Mouse (Mus musculus): ENCODE data around the gene Scgn.
A peak's percentile ranks its signal among the peaks of the same experiment; 100 is the strongest.

Gene Scgn

DNA sequence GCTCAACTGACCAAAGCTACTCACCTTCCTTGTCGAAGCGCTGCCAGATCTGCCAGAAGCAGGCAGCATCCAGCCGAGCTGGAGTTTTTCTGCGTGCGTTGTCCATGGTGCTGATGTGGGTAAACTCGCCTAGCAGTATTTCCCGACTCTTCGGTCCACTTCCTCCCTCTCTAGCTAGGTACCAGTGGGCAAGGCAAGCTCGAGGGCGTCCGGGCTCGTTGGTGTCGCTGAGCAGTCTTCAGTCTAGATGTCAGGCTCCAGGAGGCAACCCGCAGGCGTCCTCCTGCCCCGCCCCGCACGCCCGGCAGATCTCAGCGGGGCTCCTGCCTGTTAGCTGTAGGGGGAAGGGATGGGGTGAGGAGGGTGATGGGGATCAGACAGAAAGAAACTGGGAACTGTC, at the start of gene Scgn:
Scgn (minus strand) TSS at position 287 of the 400 bp plus-strand sequence.
- DNase-seq (ENCODE audit: low spot score), result no peak

- DNase-seq (ENCODE audit: low spot score), result peak; percentile 14
Observed at GRCm38 (mm10) chr13:24040221-24040620, 49.2 kb upstream of the Scgn start.

- no peak for DNase-seq (ENCODE audit: low spot score)
Observed at GRCm38 (mm10) chr13:24037502-24037901, 46.5 kb upstream of the Scgn start.

- DNase-seq (ENCODE audit: low spot score), result no peak
Observed at GRCm38 (mm10) chr13:24036150-24036549, 45.1 kb upstream of the Scgn start.

DNA sequence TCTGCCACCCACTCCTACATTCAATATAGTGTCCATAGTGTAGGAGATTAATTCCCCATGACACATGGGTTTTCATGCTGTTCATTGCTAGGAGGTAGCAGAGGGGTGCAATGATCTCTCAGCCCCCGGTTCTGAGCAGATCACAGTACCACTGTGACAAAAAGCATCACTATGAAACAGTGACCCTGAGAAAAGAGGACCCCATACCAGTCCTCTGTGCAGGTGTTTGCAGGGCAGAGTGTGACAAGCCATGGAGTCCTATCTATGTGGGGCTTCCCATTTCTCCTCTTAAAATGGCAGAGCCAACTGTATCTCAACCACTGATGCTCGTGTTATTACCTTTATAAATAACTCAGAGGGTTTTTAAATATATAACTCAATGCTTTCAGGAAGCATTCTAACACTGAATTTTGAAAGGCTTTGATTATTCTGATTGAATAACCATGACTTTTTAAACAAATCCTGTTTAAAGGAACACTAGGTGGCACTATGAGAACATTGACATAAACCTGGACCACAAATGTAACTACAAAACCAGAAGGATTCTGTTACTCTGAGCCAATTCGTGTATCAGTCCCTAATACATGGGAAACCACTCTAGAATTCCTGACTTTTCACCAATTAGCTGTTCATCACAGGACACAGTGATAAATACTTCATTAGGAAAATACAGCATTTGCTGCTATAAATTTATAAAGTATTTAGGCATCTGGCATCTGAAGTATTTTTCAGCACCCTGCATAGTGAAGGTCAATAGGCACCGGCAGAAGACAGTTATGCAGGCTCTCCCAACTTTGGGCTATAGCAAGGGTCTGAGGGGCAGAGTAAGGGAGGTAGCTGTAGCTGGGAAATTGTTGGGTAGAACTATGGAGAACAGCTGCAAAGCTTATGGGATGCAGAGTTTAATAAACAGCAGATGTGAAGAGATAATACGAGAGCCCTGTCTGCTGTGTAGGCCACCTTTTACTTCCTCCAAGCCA, 36.5 kb upstream of the Scgn start:
- DNase-seq (ENCODE audit: low spot score), result no peak

DNA sequence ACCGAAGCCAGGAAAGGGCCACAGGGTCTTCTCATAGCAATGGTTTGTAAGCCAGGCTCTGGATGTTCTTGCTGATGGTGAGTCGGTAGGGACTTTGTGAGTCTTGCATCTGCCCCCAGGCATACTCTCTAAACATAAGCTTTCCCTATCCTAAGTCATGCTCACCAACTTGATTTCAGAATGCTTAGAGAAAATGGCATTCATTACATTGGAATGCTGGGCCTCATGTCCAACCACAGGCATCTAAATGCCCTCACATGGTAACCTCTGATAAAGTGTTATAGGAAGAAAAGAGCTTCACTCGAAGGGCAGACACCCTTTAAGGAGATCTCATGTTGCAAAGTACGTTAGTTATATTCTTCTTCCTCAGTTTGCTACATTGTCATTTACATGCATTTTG, 27.5 kb upstream of the Scgn start:
- DNase-seq (ENCODE audit: low spot score), result no peak

DNA sequence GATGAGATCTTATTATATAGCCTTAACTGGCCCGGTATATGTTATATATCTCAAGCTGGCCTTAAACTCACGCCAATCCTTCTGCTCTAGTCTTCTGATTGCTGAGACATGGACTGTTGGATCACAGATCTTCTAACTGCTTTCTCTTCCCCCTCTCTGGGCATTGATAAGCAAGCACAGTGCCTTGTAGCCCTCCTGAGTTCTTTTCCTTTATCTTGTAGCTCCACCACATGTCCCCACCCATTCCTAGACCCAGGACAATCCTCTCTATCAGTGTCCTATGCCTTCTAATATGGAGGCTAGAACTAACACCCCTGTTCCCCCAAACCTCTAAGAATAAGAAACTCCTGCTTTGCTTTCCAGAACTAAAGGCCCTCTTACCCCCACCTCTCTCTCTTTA, 14.5 kb upstream of the Scgn start:
- peak; percentile 18 for DNase-seq (ENCODE audit: low spot score)

- no peak for DNase-seq (ENCODE audit: low spot score)
Observed at GRCm38 (mm10) chr13:24001797-24002196, 10.8 kb upstream of the Scgn start.

DNA sequence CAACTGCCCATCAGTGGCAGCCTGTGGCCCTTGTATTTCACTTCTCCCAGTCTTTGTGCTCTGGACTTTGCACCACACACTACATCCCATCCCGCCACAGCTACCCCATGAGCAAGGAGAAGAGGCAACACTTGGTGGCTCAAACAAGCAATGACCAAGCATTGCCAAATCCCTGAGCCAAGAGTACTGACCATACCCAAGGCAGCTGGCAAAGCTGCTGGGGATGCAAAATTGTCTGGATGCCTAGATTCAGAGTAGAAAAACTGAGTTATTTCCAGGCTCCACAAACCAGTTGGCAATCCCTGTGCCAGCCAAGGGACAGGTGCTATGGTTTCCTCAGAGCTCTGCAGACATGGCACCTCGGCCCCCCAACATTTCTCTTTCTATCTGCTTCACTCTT, 10.1 kb upstream of the Scgn start:
- DNase-seq (ENCODE audit: low spot score), result no peak

- DNase-seq (ENCODE audit: low spot score), result no peak
Observed at GRCm38 (mm10) chr13:23998826-23999225, 7.8 kb upstream of the Scgn start.

DNA sequence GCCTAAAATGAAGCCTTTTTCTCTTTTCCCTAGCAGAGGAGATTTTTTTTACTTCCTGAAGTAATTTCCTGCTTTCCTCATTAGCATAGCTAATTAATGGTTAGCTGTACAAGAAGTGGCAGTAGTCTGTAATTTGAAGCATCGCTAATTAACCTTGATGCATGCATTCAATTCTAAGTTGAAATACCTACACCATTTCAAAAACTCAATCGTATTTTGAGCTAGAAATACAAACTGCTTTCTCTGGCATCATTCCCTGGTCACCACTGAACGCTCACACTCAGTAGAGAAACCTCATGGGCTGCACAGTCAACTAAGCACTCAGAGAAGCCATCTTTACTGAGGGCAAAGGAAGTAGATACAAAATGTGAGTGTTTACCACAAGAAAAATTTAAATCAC, 3.7 kb upstream of the Scgn start:
- DNase-seq (ENCODE audit: low spot score), result no peak

GRCm38 (mm10) chr13:23994024-23994423, 3.0 kb upstream of the Scgn start:
- no peak for DNase-seq (ENCODE audit: low spot score)

DNA sequence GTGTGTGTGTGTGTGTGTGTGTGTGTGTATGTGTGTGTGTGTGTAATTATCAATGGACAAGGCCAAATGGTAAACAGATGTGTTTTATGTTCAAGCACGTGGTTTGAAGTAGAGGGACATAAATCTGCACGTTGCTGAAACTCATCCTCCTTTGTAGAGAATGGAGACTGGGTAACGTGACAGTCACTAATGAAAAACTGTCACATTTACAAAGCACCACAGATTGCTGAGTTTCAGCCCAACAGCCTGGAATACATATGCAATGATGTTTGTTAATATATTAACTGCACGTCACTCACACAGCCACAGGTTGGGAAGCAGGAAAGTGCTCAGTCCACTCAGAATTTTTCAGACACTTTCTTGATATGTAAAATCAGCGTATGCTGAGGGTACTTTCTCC, 563 bp downstream of the Scgn start:
- DNase-seq (ENCODE audit: low spot score), result no peak

- no peak for DNase-seq (ENCODE audit: low spot score)
Observed at GRCm38 (mm10) chr13:23985130-23985529, 5.9 kb downstream of the Scgn start.

DNA sequence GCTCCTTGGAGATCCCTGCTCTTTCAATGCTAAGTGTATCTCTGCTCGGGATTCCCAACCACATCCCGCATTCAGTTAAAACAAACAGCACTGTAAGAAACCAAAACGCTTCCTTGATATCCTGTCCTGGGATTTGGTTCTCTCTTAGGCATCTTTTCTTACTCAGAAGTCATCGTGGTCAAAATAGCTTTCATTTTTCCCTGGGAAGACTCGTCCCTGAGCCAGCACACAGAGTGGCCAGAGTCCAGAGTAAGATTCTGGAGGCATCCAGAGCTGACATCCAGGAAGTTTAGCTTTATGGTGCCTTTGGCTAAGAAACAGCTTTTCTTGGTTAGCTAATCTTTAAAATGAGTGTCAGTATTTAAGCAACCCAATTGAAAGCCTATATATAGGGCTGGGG, 18.7 kb downstream of the Scgn start:
- DNase-seq (ENCODE audit: low spot score), result no peak

DNA sequence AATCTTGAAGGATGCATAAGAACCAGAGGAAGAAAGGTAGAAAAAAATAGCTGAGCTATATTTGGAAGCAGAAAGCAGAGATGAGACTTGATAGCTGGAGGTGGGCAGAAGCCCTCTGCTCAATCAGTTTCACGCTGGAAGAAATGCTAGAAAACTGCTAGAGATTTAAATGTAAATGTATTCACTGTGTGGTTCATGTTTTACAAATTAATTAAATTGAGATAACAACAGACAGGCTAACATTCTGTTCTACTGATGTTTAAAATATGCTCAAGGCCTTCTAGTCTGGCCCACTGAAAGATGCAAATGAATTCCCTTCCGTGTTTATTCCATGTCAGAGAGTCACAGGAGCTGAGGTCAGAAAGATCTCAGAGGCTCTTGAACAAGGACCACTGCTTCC, 19.1 kb downstream of the Scgn start:
- no peak for DNase-seq (ENCODE audit: low spot score)

GRCm38 (mm10) chr13:23964909-23965308, 26.1 kb downstream of the Scgn start:
- no peak for DNase-seq (ENCODE audit: low spot score)

- no peak for DNase-seq (ENCODE audit: low spot score)
Observed at GRCm38 (mm10) chr13:23959776-23960175, 31.2 kb downstream of the Scgn start.

DNA sequence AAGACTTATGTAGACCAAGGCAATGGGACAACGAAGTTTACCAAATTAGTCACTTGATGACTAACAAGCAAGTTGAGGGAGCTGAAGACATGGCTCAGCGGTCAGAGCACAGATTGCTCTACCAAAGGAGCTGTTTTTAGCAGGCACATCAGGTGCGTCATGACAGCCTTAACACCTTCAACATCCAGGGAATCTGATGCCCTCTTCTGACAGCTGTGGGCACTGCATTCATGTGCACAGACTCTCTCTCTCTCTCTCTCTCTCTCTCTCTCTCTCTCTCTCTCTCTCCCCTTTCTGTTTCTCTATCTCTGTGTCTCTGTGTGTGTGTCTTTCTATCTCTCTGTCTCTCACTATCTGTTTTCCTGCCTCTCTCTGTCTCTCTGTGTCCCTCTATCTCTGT, 40.1 kb downstream of the Scgn start:
- peak; percentile 9 for DNase-seq (ENCODE audit: low spot score)

DNA sequence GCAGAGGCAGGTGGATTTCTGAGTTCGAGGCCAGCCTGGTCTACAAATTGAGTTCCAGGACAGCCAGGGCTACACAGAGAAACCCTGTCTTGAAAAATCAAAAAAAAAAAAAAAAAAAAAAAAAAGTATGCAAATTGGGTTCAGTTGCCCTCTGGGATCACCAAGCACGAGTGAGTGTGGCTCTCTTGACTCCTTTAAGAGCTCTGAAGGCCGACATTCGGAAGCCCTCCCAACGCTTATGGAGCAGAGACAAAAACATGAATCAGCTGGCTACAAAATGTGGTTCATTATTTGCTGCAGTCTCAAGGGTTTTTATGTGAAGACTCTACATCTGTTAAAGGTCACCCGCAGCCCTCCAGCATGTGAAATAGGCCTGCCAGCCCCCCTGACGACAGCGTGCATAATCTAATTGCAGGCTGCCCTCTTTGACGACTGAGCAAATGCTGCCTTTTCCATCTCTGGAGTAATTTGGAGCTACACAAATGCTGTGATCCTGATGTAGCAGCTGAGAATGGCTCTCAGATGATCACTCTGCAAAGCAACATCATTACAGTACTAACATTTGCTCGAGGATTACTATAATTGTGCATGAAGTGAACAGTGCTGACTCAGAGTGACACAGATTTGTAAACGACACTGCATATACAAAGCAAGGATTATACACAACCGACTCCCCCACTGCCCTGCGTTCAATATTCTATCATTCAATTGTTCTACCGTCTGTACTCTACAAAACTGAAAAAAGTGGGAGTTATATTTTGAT, 41.3 kb downstream of the Scgn start:
- no peak for DNase-seq (ENCODE audit: low spot score)

DNA sequence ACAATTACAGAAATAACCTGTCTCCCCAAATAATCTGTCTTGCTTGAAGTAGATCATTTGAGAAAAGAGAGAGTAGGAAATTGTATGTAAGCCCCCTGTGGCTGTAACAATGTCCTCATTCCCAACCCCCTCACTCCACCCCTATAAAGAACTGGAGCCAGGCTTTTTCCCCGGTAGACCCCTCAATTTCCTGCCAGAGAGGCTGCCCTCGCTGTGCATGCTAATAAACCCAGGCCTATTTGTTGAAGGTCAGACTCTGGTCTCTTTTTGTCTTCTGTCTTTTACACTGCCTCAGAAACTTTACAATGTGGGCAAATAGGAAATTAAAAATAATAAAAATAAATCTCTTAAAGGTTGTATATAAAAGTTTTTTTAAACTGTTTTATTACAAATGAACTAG, 44.8 kb downstream of the Scgn start:
- no peak for DNase-seq (ENCODE audit: low spot score)

DNA sequence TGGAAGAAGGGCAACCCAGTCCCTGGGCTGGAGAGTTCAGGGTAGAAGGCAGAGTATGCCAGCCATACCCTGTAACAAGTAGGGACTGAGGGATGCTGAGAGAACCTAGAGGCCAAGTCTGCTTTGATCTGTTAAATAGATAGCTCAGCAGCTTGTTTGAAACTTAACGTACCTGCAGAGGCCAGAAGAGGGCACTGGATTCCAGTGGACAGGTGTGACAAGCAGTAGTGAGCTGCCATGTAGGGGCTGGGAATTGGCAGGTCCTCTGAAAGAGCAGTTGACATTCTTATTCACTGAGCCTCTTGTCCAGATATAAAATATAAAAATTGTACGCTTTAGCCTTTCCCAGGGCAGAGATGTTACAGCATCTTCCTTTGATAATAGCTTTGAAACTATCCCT, 48.2 kb downstream of the Scgn start:
- DNase-seq (ENCODE audit: low spot score), result no peak

DNA sequence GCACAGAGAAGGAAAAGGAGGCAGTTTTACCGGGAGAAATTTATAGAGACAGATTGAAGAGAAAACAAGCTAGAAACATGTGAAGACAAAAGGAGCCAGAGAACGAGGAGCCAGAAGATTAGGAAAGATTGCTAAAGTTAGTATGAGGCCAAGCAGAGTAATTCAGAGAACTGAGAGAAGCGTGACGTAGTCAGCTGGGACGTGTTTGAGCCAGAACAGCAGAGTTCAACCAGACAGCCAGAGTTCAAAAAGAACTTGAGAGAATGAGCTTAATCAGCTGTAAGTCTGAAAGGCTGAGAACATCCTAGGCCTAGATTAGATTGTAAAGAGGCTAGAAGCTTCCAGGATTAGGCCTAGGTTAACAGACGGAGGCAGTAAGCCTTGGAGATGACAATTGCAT, 50.7 kb downstream of the Scgn start:
- DNase-seq (ENCODE audit: low spot score), result no peak

Measured in c-Kit-positive CD71-positive TER-119-positive erythroid progenitor cells, embryonic 14.5 days (primary cell).